Mouse (Mus musculus): ENCODE data around the gene Rnf167. TPM values are rescaled to one million over a fixed set of nuclear protein-coding genes. Genes with fewer than 3 reads are reported as not detected.

Gene Rnf167
- polyA plus RNA-seq, 1 experiment from 2014 or later, result 92.9 TPM

GRCm38 (mm10) chr11:70699051-70699450, 52.0 kb downstream of the Rnf167 start:
- Histone ChIP-seq H3K9ac (ENCODE audit: low read length) (no peak overlapping the region), H3K4me1 (ENCODE audit: control insufficient read depth, insufficient read depth, low read length) (peaks cover 14% of the 10 kb centered on the region), H3K27ac (ENCODE audit: low read depth, low read length) (no peak overlapping the region), H3K9me3 (ENCODE audit: control insufficient read depth, low read length) (no peaks in the 10 kb centered on the region), H3K36me3 (ENCODE audit: control insufficient read depth, insufficient read depth, low read length) (no peaks in the 10 kb centered on the region), H3K27me3 (ENCODE audit: control insufficient read depth, insufficient read depth, low read length) (no peaks in the 10 kb centered on the region), H3K4me2 (ENCODE audit: low read depth) (no peak overlapping the region), H3K4me3 (ENCODE audit: low read depth, low read length) (no peak overlapping the region)
- 68% methylated on average over 2 of the region's 2 CpGs for WGBS
- DNase-seq (ENCODE audit: low spot score), result no peak
- no peak for ATAC-seq (ENCODE audit: insufficient read depth, low FRiP score, low TSS enrichment)

DNA sequence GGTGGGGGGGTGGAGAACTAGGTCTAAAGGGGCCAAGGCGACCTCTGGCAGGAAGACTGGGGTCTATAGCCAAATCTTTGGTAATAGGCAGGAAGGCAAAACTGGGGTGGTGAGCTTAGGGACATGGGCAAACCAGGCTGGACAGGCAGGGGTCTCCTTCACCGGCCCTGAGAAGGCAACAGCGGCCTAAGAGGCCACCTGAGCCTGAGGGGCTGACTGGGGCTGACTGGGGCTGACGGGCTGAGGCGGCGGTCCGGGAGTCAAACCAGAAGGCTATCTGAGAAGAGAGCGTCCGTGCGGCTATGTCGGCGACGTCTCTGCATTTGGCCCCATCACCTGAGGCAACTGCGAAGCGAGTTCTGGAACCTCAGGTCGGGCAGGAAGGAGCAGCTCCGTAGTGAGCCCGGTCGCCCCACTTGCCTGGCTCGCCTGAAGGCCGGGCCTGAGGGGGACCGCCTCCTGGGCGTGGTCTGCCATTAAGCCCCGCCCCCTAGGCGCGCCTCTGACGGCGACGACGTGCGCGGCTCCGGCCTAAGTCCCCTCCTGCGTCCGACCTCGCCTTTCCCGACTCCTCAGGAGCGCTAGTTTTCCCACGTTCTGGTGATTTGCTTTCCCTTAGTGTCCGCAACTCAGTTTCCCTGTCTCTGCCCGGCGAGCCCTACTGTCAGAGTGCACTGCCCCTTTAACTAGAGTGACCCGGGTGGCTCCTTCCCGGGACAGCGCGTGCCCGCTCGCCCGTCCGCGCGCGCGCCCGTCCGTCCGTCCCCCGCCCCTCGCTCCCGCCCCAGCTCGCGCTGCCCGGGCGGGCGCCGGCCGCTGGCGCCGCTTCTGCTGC, 52.9 kb downstream of the Rnf167 start, which contains the start of the genes Inca1 and Kif1c:
Gene Inca1 (minus strand): TSS at position 434 of the 835 bp plus-strand sequence.
Gene Kif1c (plus strand): TSS at position 827 of the 835 bp plus-strand sequence.
- ATAC-seq (ENCODE audit: insufficient read depth, low FRiP score, low TSS enrichment) (peak; percentile 91), DNase-seq (ENCODE audit: low spot score) (peak; percentile 94)
- H3K27ac ChIP-seq (ENCODE audit: low read depth, low read length), result peak within 1 kb of the TSS; percentile 79
- no peaks in the 10 kb centered on the region for H3K36me3 ChIP-seq (ENCODE audit: control insufficient read depth, insufficient read depth, low read length)
- H3K4me2 ChIP-seq (ENCODE audit: low read depth), result peak within 1 kb of the TSS; percentile 71
- peaks cover 14% of the 10 kb centered on the region for H3K4me1 ChIP-seq (ENCODE audit: control insufficient read depth, insufficient read depth, low read length)
- 1% methylated on average over 41 of the region's 69 CpGs for WGBS
- H3K27me3 ChIP-seq (ENCODE audit: control insufficient read depth, insufficient read depth, low read length), result no peaks in the 10 kb centered on the region
- peak within 1 kb of the TSS; percentile 94 for H3K4me3 ChIP-seq (ENCODE audit: low read depth, low read length)
- peak within 1 kb of the TSS; percentile 92 for H3K9ac ChIP-seq (ENCODE audit: low read length)
- H3K9me3 ChIP-seq (ENCODE audit: control insufficient read depth, low read length), result no peaks in the 10 kb centered on the region

DNA sequence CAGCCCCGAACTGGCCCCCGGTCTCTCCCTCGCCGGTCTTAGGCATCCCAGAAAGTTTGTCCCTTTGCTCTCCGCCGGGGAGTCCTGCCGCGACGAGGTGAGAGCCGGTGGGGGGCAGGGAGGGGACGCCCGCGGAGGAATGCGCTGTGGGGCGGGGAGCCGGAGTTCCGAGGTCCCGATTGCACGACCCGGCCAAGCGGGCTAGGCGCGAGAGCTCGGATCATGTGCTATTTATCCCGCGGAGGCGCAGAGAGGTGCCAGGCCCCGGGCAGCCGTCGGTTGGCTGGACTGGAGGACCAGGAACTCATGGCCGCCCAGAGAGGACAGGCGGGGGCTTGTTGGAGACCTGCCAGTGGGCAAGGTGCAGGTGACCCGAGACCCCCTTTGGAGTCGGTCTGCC, 53.6 kb downstream of the Rnf167 start:
- H3K36me3 ChIP-seq (ENCODE audit: control insufficient read depth, insufficient read depth, low read length), result 0 out of 2 replicates have a peak, but pooled peaks cover 2% of the 10 kb centered on the region
- no peaks in the 10 kb centered on the region for H3K9me3 ChIP-seq (ENCODE audit: control insufficient read depth, low read length)
- H3K4me1 ChIP-seq (ENCODE audit: control insufficient read depth, insufficient read depth, low read length), result peaks cover 14% of the 10 kb centered on the region

More for the DNA sequence above, 53.6 kb downstream of the Rnf167 start:
- DNase-seq (ENCODE audit: low spot score) (peak; percentile 51), ATAC-seq (ENCODE audit: insufficient read depth, low FRiP score, low TSS enrichment) (peak; percentile 45; the same call in 1 of the 2 replicates)
- peak overlapping the region; percentile 79 for H3K27ac ChIP-seq (ENCODE audit: low read depth, low read length)
- 0% methylated on average over 28 of the region's 34 CpGs for WGBS
- no peaks in the 10 kb centered on the region for H3K27me3 ChIP-seq (ENCODE audit: control insufficient read depth, insufficient read depth, low read length)
- peak overlapping the region; percentile 94 for H3K4me3 ChIP-seq (ENCODE audit: low read depth, low read length)
- H3K9ac ChIP-seq (ENCODE audit: low read length), result peak overlapping the region; percentile 92
- peak overlapping the region; percentile 71 for H3K4me2 ChIP-seq (ENCODE audit: low read depth)

Other genes starting within 250 kb of the Rnf167 start
- gene Pelp1, start 237.2 kb upstream of the Rnf167 start, polyA plus RNA-seq (2014; fragmentation: Nextera tagmentation; extraction: Ambion mirVana), result 38.3 and 41.8 TPM in 2 replicates
- gene Arrb2, start 214.6 kb upstream of the Rnf167 start, polyA plus RNA-seq (2014; fragmentation: Nextera tagmentation; extraction: Ambion mirVana), result 24.2 and 31.0 TPM in 2 replicates
- gene Med11, start 195.3 kb upstream of the Rnf167 start, polyA plus RNA-seq (2014; fragmentation: Nextera tagmentation; extraction: Ambion mirVana), result 39.1 and 41.6 TPM in 2 replicates
- 0.19 TPM in 1 of 2 replicates, not detected in the other for gene Zmynd15, start 187.8 kb upstream of the Rnf167 start, polyA plus RNA-seq (2014; fragmentation: Nextera tagmentation; extraction: Ambion mirVana)
- 0.84 and 0.93 TPM in 2 replicates for gene Cxcl16, start 187.3 kb upstream of the Rnf167 start, polyA plus RNA-seq (2014; fragmentation: Nextera tagmentation; extraction: Ambion mirVana)
- not detected in 2 replicates for gene Tm4sf5, start 142.0 kb upstream of the Rnf167 start, polyA plus RNA-seq (2014; fragmentation: Nextera tagmentation; extraction: Ambion mirVana)
- 0.39 TPM in 1 of 2 replicates, not detected in the other for gene Vmo1, start 132.6 kb upstream of the Rnf167 start, polyA plus RNA-seq (2014; fragmentation: Nextera tagmentation; extraction: Ambion mirVana)
- gene Gltpd2, start 128.0 kb upstream of the Rnf167 start, polyA plus RNA-seq (2014; fragmentation: Nextera tagmentation; extraction: Ambion mirVana), result 0.20 TPM in 1 of 2 replicates, not detected in the other
- gene Psmb6, start 121.9 kb upstream of the Rnf167 start, polyA plus RNA-seq (2014; fragmentation: Nextera tagmentation; extraction: Ambion mirVana), result 898 and 923 TPM in 2 replicates
- not detected in 2 replicates for gene Gm40193, start 114.3 kb upstream of the Rnf167 start, polyA plus RNA-seq (2014; fragmentation: Nextera tagmentation; extraction: Ambion mirVana)
- gene Pld2, start 107.2 kb upstream of the Rnf167 start, polyA plus RNA-seq (2014; fragmentation: Nextera tagmentation; extraction: Ambion mirVana), result 2.9 and 4.0 TPM in 2 replicates
- 15.0 and 16.0 TPM in 2 replicates for gene Mink1, start 84.4 kb upstream of the Rnf167 start, polyA plus RNA-seq (2014; fragmentation: Nextera tagmentation; extraction: Ambion mirVana)
- not detected in 2 replicates for gene 4930544D05Rik, start 31.4 kb upstream of the Rnf167 start, polyA plus RNA-seq (2014; fragmentation: Nextera tagmentation; extraction: Ambion mirVana)
- 0.41 TPM in 1 of 2 replicates, not detected in the other for gene Chrne, start 28.0 kb upstream of the Rnf167 start, polyA plus RNA-seq (2014; fragmentation: Nextera tagmentation; extraction: Ambion mirVana)
- gene Gp1ba, start 8.1 kb upstream of the Rnf167 start, polyA plus RNA-seq (2014; fragmentation: Nextera tagmentation; extraction: Ambion mirVana), result 1.3 and 1.6 TPM in 2 replicates
- gene Slc25a11, start 244 bp downstream of the Rnf167 start, polyA plus RNA-seq (2014; fragmentation: Nextera tagmentation; extraction: Ambion mirVana), result 142 and 146 TPM in 2 replicates
- 1,399 and 1,464 TPM in 2 replicates for gene Pfn1, start 7.4 kb downstream of the Rnf167 start, polyA plus RNA-seq (2014; fragmentation: Nextera tagmentation; extraction: Ambion mirVana)
- gene Eno3, start 10.0 kb downstream of the Rnf167 start, polyA plus RNA-seq (2014; fragmentation: Nextera tagmentation; extraction: Ambion mirVana), result 39.3 and 48.9 TPM in 2 replicates
- 146 and 152 TPM in 2 replicates for gene Spag7, start 22.2 kb downstream of the Rnf167 start, polyA plus RNA-seq (2014; fragmentation: Nextera tagmentation; extraction: Ambion mirVana)
- gene Camta2, start 40.9 kb downstream of the Rnf167 start, polyA plus RNA-seq (2014; fragmentation: Nextera tagmentation; extraction: Ambion mirVana), result 10.7 and 10.8 TPM in 2 replicates
- 0.86 and 1.3 TPM in 2 replicates for gene Inca1, start 52.9 kb downstream of the Rnf167 start, polyA plus RNA-seq (2014; fragmentation: Nextera tagmentation; extraction: Ambion mirVana)
- 5.4 and 6.5 TPM in 2 replicates for gene Kif1c, start 53.3 kb downstream of the Rnf167 start, polyA plus RNA-seq (2014; fragmentation: Nextera tagmentation; extraction: Ambion mirVana)
- gene Zfp3, start 117.0 kb downstream of the Rnf167 start, polyA plus RNA-seq (2014; fragmentation: Nextera tagmentation; extraction: Ambion mirVana), result 9.9 and 10.6 TPM in 2 replicates
- gene Scimp, start 165.4 kb downstream of the Rnf167 start, polyA plus RNA-seq (2014; fragmentation: Nextera tagmentation; extraction: Ambion mirVana), result 0.29 TPM in 1 of 2 replicates, not detected in the other
- 39.3 and 40.7 TPM in 2 replicates for gene Rabep1, start 197.5 kb downstream of the Rnf167 start, polyA plus RNA-seq (2014; fragmentation: Nextera tagmentation; extraction: Ambion mirVana)

Measured in neural tube, embryonic 11.5 days (tissue).